Mouse (Mus musculus) layer of hippocampus, adult 2 months (tissue): ENCODE data around the gene Hibadh. TPM values are rescaled to one million over a fixed set of nuclear protein-coding genes. Genes with fewer than 3 reads are reported as not detected.

Source experiments
- DNase-seq, 2 experiments: peaks; one replicate each; pipeline ENCODE4 v3.0.0; 2022; ENCODE audit warnings: low spot score in 2 of 2
- H3K27ac ChIP-seq: fragments of 200-600 bp; 2 replicates; pipeline ENCODE4 v1.8.1; 2022
- H3K4me3 ChIP-seq: fragments of 200-600 bp; 2 replicates; pipeline ENCODE4 v1.8.1; 2022; ENCODE audit warnings: mild to moderate bottlenecking
- CTCF ChIP-seq: fragments of 200-600 bp; conservative IDR thresholded peaks from 2 replicates; pipeline ENCODE4 v1.8.1; 2022; ENCODE audit warnings: antibody characterized with exemption, mild to moderate bottlenecking, moderate library complexity
- total RNA-seq, 2 experiments: library from RNA; stranded (reverse); gene quantifications; 2 replicates each; pipeline ENCODE4 v1.2.3; 2021

Gene Hibadh
- total RNA-seq, 2 experiments from 2014 or later, result 44.4 to 44.9 TPM

- no peak overlapping the region for H3K27ac ChIP-seq
- H3K4me3 ChIP-seq, result no peak overlapping the region
- DNase-seq, result no peak
- TF ChIP-seq CTCF, result no peak
Measured at GRCm38 (mm10) chr6:52667641-52668040, 27.5 kb upstream of the Hibadh start.

GRCm38 (mm10) chr6:52663021-52663420 is 22.8 kb upstream of the Hibadh start:
- H3K4me3 ChIP-seq, result no peak overlapping the region
- no peak for DNase-seq
- peak; percentile 62 for TF ChIP-seq CTCF
- H3K27ac ChIP-seq, result no peak overlapping the region

GRCm38 (mm10) chr6:52655266-52655665 is 15.1 kb upstream of the Hibadh start:
- DNase-seq, result no peak
- Histone ChIP-seq H3K27ac (no peak overlapping the region), H3K4me3 (no peak overlapping the region)
- no peak for TF ChIP-seq CTCF

GRCm38 (mm10) chr6:52648806-52649205 is 8.6 kb upstream of the Hibadh start:
- TF ChIP-seq CTCF, result no peak
- H3K4me3 ChIP-seq, result no peak overlapping the region
- no peak overlapping the region for H3K27ac ChIP-seq
- DNase-seq, result no peak

- no peak for DNase-seq
- Histone ChIP-seq H3K4me3 (no peak overlapping the region), H3K27ac (no peak overlapping the region)
- no peak for TF ChIP-seq CTCF
Measured at GRCm38 (mm10) chr6:52648031-52648430, 7.8 kb upstream of the Hibadh start.

- no peak overlapping the region for H3K27ac ChIP-seq
- TF ChIP-seq CTCF, result no peak
- no peak for DNase-seq
- H3K4me3 ChIP-seq, result no peak overlapping the region
Measured at GRCm38 (mm10) chr6:52645926-52646325, 5.7 kb upstream of the Hibadh start.

- Histone ChIP-seq H3K4me3 (no peak overlapping the region), H3K27ac (no peak overlapping the region)
- TF ChIP-seq CTCF, result no peak
- DNase-seq, result no peak
Measured at GRCm38 (mm10) chr6:52642152-52642551, 2.0 kb upstream of the Hibadh start.

- Histone ChIP-seq H3K27ac (0 out of 2 replicates have a peak overlapping the region, but pooled peaks have one; percentile 88), H3K4me3 (no peak overlapping the region)
- TF ChIP-seq CTCF, result no peak
- DNase-seq, result no peak
Measured at GRCm38 (mm10) chr6:52641076-52641475, 887 bp upstream of the Hibadh start.

- Histone ChIP-seq H3K4me3 (peak overlapping the region; percentile 65), H3K27ac (peak overlapping the region; percentile 91)
- TF ChIP-seq CTCF, result 0 out of 2 replicates have a peak, but pooled peaks have one; percentile 20
- DNase-seq, result no peak
Measured at GRCm38 (mm10) chr6:52639546-52640223, 504 bp downstream of the Hibadh start.

GRCm38 (mm10) chr6:52638471-52639185 is 1.6 kb downstream of the Hibadh start:
- DNase-seq, result no peak
- no peak overlapping the region for H3K27ac ChIP-seq
- TF ChIP-seq CTCF, result no peak
- H3K4me3 ChIP-seq, result no peak overlapping the region

- Histone ChIP-seq H3K27ac (no peak overlapping the region), H3K4me3 (no peak overlapping the region)
- no peak for TF ChIP-seq CTCF
- no peak for DNase-seq
Measured at GRCm38 (mm10) chr6:52637337-52637736, 2.9 kb downstream of the Hibadh start.

GRCm38 (mm10) chr6:52635395-52635794 is 4.8 kb downstream of the Hibadh start:
- DNase-seq, result no peak
- no peak for TF ChIP-seq CTCF
- H3K27ac ChIP-seq, result no peak overlapping the region

GRCm38 (mm10) chr6:52630625-52631024 is 9.6 kb downstream of the Hibadh start:
- no peak for TF ChIP-seq CTCF
- Histone ChIP-seq H3K4me3 (no peak overlapping the region), H3K27ac (no peak overlapping the region)
- DNase-seq, result no peak

More at GRCm38 (mm10) chr6:52635395-52635794, 4.8 kb downstream of the Hibadh start:
- no peak overlapping the region for H3K4me3 ChIP-seq

GRCm38 (mm10) chr6:52629180-52629579 is 11.0 kb downstream of the Hibadh start:
- no peak for TF ChIP-seq CTCF
- no peak overlapping the region for H3K4me3 ChIP-seq
- H3K27ac ChIP-seq, result no peak overlapping the region
- DNase-seq, result no peak
